ENCODE assay signal across 12 mouse cellular contexts in the genomic region with DNA sequence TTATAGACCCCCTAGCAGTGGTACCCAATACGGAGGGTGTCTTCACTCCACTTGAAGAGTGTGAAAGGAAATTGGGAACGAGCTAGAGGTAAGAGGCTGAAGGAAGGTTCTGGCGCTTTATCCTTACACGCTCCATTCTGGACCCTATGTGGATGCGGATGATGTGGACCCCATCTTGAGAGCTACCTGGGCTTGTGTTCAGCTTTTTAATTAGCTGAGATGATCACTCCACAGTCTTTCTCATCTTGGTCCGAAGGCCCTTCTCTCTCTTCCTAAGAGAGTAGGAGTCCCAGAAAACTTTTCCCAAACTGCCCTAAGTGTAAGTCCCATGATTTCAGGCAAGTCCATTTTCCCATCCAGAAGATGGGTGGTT. TPM values are rescaled to one million over a fixed set of nuclear protein-coding genes. Genes with fewer than 3 reads are reported as not detected.
A peak's percentile ranks its signal among the peaks of the same experiment; 100 is the strongest.
DNase-seq lines count a peak whose midpoint lies in the region; ATAC-seq lines count a peak whose summit lies in the region.
"Had no signal": no experiment of that assay in that cellular context is flagged by ENCODE, and none has a peak within 500 bp of the region (broad histone marks: within the 10 kb centered on the region; RNA-seq: fewer than 3 reads in every experiment).

No protein-coding gene starts in this region.

- WGBS in heart, embryonic 10.5 days = 5% methylated on average over 6 of the region's 6 CpGs
- WGBS in embryonic facial prominence, embryonic 10.5 days = 5% methylated on average over 6 of the region's 6 CpGs
- WGBS in hindbrain, embryonic 10.5 days = 8% methylated on average over 6 of the region's 6 CpGs
- WGBS in midbrain, embryonic 14.5 days = 15% methylated on average over 6 of the region's 6 CpGs

- H3K27ac ChIP-seq in heart, embryonic 10.5 days = no peak overlapping the region
- no peak overlapping the region for H3K27ac ChIP-seq in embryonic facial prominence, embryonic 10.5 days (replicated peaks)
- peak overlapping the region; percentile 98 for H3K27ac ChIP-seq in hindbrain, embryonic 10.5 days
- peak overlapping the region; percentile 94 for H3K27ac ChIP-seq in midbrain, embryonic 14.5 days (replicated peaks; ENCODE audit: low read depth, low read length)
- H3K27ac ChIP-seq: lung, embryonic 15.5 days had no signal

- H3K4me1 ChIP-seq in heart, embryonic 10.5 days = peaks cover 23% of the 10 kb centered on the region
- H3K4me1 ChIP-seq in embryonic facial prominence, embryonic 10.5 days = peaks cover 38% of the 10 kb centered on the region
- peaks cover 94% of the 10 kb centered on the region for H3K4me1 ChIP-seq in hindbrain, embryonic 10.5 days (replicated peaks)
- H3K4me1 ChIP-seq in midbrain, embryonic 14.5 days (ENCODE audit: control insufficient read depth, insufficient read depth, low read length) = peaks cover 59% of the 10 kb centered on the region

- peak overlapping the region; percentile 98 for H3K9ac ChIP-seq in midbrain, embryonic 14.5 days (replicated peaks; ENCODE audit: low read length)
- H3K9ac ChIP-seq: lung, embryonic 15.5 days had no signal

- no peak for DNase-seq in heart, embryonic 10.5 days (ENCODE audit: low spot score)
- DNase-seq in heart, adult 11 months = no peak
- no peak for DNase-seq in embryonic facial prominence, embryonic 10.5 days (ENCODE audit: low spot score)
- peak; percentile 36 for DNase-seq in hindbrain, embryonic 10.5 days (ENCODE audit: low spot score)
- DNase-seq in midbrain, embryonic 14.5 days = no peak
- DNase-seq in urinary bladder, postnatal 4 days (ENCODE audit: low spot score in 2 of 2) = no peak
- no peak for DNase-seq in urinary bladder, postnatal 36 days (ENCODE audit: low spot score in 2 of 2)
- DNase-seq in cerebellum, postnatal 4 days (ENCODE audit: low spot score in 2 of 2) = no peak
- DNase-seq: embryo, embryonic 11 days; left cerebral cortex, postnatal 4 days had no signal

- peak overlapping the region; percentile 42; the same call in 1 of the 2 replicates for H3K4me3 ChIP-seq in heart, embryonic 10.5 days
- H3K4me3 ChIP-seq in embryonic facial prominence, embryonic 10.5 days = peak overlapping the region; percentile 57
- peak overlapping the region; percentile 63 for H3K4me3 ChIP-seq in hindbrain, embryonic 10.5 days
- H3K4me3 ChIP-seq in midbrain, embryonic 14.5 days (replicated peaks; ENCODE audit: low read depth, low read length) = peak overlapping the region; percentile 82

- no peak for ATAC-seq in midbrain, embryonic 14.5 days (ENCODE audit: low FRiP score, low TSS enrichment)
- ATAC-seq: inflammation-experienced regulatory T-cells, adult 6 months had no signal

- H3K4me2 ChIP-seq in midbrain, embryonic 14.5 days (ENCODE audit: low read length) = peak overlapping the region; percentile 73

- no peaks in the 10 kb centered on the region for H3K9me3 ChIP-seq in heart, embryonic 10.5 days
- no peaks in the 10 kb centered on the region for H3K9me3 ChIP-seq in embryonic facial prominence, embryonic 10.5 days
- no peaks in the 10 kb centered on the region for H3K9me3 ChIP-seq in hindbrain, embryonic 10.5 days
- H3K9me3 ChIP-seq in midbrain, embryonic 14.5 days (ENCODE audit: control insufficient read depth, low read length) = no peaks in the 10 kb centered on the region
- H3K9me3 ChIP-seq: lung, embryonic 15.5 days had no signal

- peaks cover 100% of the 10 kb centered on the region for H3K27me3 ChIP-seq in heart, embryonic 10.5 days (ENCODE audit: insufficient read depth, poor library complexity, severe bottlenecking)
- peaks cover 100% of the 10 kb centered on the region for H3K27me3 ChIP-seq in embryonic facial prominence, embryonic 10.5 days (replicated peaks; ENCODE audit: low read depth, poor library complexity, severe bottlenecking)
- H3K27me3 ChIP-seq in hindbrain, embryonic 10.5 days (ENCODE audit: insufficient read depth, poor library complexity, severe bottlenecking) = peaks cover 100% of the 10 kb centered on the region
- peaks cover 13% of the 10 kb centered on the region; the same call in 1 of the 2 replicates for H3K27me3 ChIP-seq in midbrain, embryonic 14.5 days (ENCODE audit: control insufficient read depth, insufficient read depth, low read length)

- H3K36me3 ChIP-seq in heart, embryonic 10.5 days = no peaks in the 10 kb centered on the region
- peaks cover 7% of the 10 kb centered on the region; the same call in 1 of the 2 replicates for H3K36me3 ChIP-seq in embryonic facial prominence, embryonic 10.5 days (replicated peaks)
- H3K36me3 ChIP-seq in hindbrain, embryonic 10.5 days = peaks cover 59% of the 10 kb centered on the region
- peaks cover 21% of the 10 kb centered on the region for H3K36me3 ChIP-seq in midbrain, embryonic 14.5 days (ENCODE audit: control insufficient read depth, insufficient read depth, low read length)
- H3K36me3 ChIP-seq: lung, embryonic 15.5 days had no signal

RNA-seq across cellular contexts. Expression of a gene that starts 43.1 kb away (rescaled TPM):
- 33.2 and 43.3 TPM in 2 replicates for polyA plus RNA-seq in heart, embryonic 10.5 days (2016; fragmentation: Nextera tagmentation; extraction: Ambion mirVana)
- 33.4 and 37.8 TPM in 2 replicates for polyA plus RNA-seq in embryonic facial prominence, embryonic 10.5 days (2016; fragmentation: Nextera tagmentation; extraction: Ambion mirVana)
- polyA plus RNA-seq in hindbrain, embryonic 10.5 days (2016; fragmentation: Nextera tagmentation; extraction: Ambion mirVana) = 38.5 and 43.0 TPM in 2 replicates
- polyA plus RNA-seq in midbrain, embryonic 14.5 days (2014; fragmentation: Nextera tagmentation; extraction: Ambion mirVana) = 20.2 and 24.7 TPM in 2 replicates

Comparison
In these comparisons a context has a peak if more than half of its experiments do, and no peak if none do; other contexts are left out.
1. H3K27ac ChIP-seq: peak in hindbrain, embryonic 10.5 days (single experiment) and midbrain, embryonic 14.5 days (single experiment); none in heart, embryonic 10.5 days (single experiment) and embryonic facial prominence, embryonic 10.5 days (single experiment).
2. Peak in every context shown above with its lines, with median percentiles within 50 percentile points of each other: H3K4me3 ChIP-seq.